Mouse (Mus musculus) neural tube, embryonic 14.5 days (tissue): ENCODE data around the gene Fbxo21. TPM values are rescaled to one million over a fixed set of nuclear protein-coding genes. Genes with fewer than 3 reads are reported as not detected.

Experiments
- ATAC-seq: fragments of 200-750 bp; cut with Nextera tagmentation; 2 replicates; pipeline ENCODE4 v1.8.0; 2017; ENCODE audit warnings: low read depth, mild to moderate bottlenecking, moderate TSS enrichment, moderate library complexity
- H3K27ac ChIP-seq: fragments of 300-500 bp; sonication (generic); 2 replicates; pipeline ENCODE4 v1.5.1; 2014; ENCODE audit warnings: low read depth, mild to moderate bottlenecking, control low read depth, low read length, moderate library complexity, mixed read lengths
- H3K27me3 ChIP-seq: fragments of 300-500 bp; sonication (generic); 2 replicates; pipeline ENCODE4 v1.6.1; 2014; ENCODE audit warnings: low read length; ENCODE audit not compliant: control insufficient read depth, insufficient read depth
- H3K36me3 ChIP-seq: fragments of 300-500 bp; sonication (generic); 2 replicates; pipeline ENCODE4 v1.6.1; 2014; ENCODE audit warnings: low read length, mixed read lengths; ENCODE audit not compliant: control insufficient read depth, insufficient read depth
- H3K4me1 ChIP-seq: fragments of 300-500 bp; sonication (generic); 2 replicates; pipeline ENCODE4 v1.6.1; 2014; ENCODE audit warnings: low read length; ENCODE audit not compliant: control insufficient read depth, insufficient read depth
- H3K4me2 ChIP-seq: fragments of 300-500 bp; sonication (generic); 2 replicates; pipeline ENCODE4 v1.6.1; 2014; ENCODE audit warnings: mild to moderate bottlenecking, low read depth, low read length, control low read depth
- H3K4me3 ChIP-seq: fragments of 300-500 bp; sonication (generic); 2 replicates; pipeline ENCODE4 v1.5.1; 2014; ENCODE audit warnings: low read depth, low read length, control low read depth, mixed read lengths
- H3K9ac ChIP-seq: fragments of 300-500 bp; sonication (generic); replicated peaks from 2 replicates; pipeline ENCODE4 v1.6.1; 2014; ENCODE audit warnings: low read depth, mild to moderate bottlenecking, control low read depth, low read length, mixed read lengths
- H3K9me3 ChIP-seq: fragments of 300-500 bp; sonication (generic); 2 replicates; pipeline ENCODE4 v1.6.1; 2016; ENCODE audit warnings: low read length; ENCODE audit not compliant: control insufficient read depth
- WGBS: fragments of 180-500 bp; shearing (Covaris S2); extraction: QIAGEN DNeasy Blood & Tissue Kit; methylation state at CpG from one replicate; pipeline ENCODE4 v1.1.7; 2014; 5-methylcytosine and 5-hydroxymethylcytosine counted together
- polyA plus RNA-seq: library from polyadenylated mRNA; unstranded; fragments of >200 nt; fragmentation: Nextera tagmentation; extraction: Ambion mirVana; gene quantifications from 2 replicates; pipeline ENCODE4 v1.2.1, GENCODE M21; 2014

The Fbxo21 gene
- polyA plus RNA-seq, 1 experiment from 2014 or later, result 143 TPM

- Histone ChIP-seq H3K4me1 (no peaks in the 10 kb centered on the region), H3K27me3 (no peaks in the 10 kb centered on the region), H3K9me3 (no peaks in the 10 kb centered on the region), H3K36me3 (peaks cover 76% of the 10 kb centered on the region), H3K4me2 (no peak overlapping the region), H3K9ac (no peak overlapping the region), H3K4me3 (no peak overlapping the region), H3K27ac (no peak overlapping the region)
- WGBS, result 88% methylated on average over 6 of the region's 6 CpGs
- no peak for ATAC-seq
These were observed 13.2 kb downstream of the Fbxo21 start for GRCm38 (mm10) chr5:117989773-117990172.

DNA sequence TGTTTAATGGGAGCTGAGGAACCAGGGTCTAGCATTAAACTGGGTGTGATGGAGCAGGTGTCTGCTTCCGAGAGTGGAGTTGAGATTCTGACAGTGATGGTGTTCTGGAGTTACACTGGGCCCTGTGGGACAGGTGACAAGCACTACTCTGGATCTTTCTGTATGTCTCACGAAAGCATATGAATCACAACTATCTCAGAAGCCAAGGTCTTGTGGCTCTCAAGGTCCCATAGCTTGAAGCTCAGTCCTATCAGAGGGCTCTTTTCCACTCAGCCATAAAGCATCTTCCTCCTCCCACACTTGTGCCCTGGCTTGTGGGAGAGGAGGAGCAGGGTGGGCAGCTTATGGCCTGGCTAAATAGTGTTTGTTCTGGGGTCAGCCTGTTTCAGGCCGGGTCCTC lies 14.4 kb downstream of the Fbxo21 start:
- WGBS, result 91% methylated on average over 3 of the region's 3 CpGs
- Histone ChIP-seq H3K36me3 (peaks cover 87% of the 10 kb centered on the region), H3K27ac (no peak overlapping the region), H3K27me3 (no peaks in the 10 kb centered on the region), H3K9ac (no peak overlapping the region), H3K4me3 (no peak overlapping the region), H3K4me1 (no peaks in the 10 kb centered on the region), H3K9me3 (no peaks in the 10 kb centered on the region), H3K4me2 (no peak overlapping the region)
- no peak for ATAC-seq

DNA sequence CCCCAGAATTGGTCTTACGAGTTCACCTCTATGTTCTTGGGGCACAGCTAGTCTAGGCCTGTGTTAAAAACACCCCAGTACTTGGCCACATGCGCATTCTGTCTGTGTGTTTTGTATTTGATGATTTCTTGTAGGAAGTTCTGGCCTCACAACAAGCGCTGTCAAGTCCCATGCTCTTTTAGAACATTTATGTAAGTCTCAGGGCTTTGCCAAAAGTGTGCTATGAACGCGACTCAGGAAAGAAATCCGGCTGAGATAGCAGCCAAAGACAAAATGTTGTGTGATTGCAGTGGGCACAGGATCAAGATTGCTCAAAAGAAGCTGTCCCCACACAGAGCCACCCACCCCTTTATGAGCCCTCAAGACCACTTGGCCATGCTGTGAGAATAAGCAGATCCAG lies 17.0 kb downstream of the Fbxo21 start:
- no peak overlapping the region for H3K9ac ChIP-seq
- no peak overlapping the region for H3K4me3 ChIP-seq
- H3K4me1 ChIP-seq, result no peaks in the 10 kb centered on the region
- 98% methylated on average over 6 of the region's 6 CpGs for WGBS
- H3K9me3 ChIP-seq, result no peaks in the 10 kb centered on the region
- H3K36me3 ChIP-seq, result peaks cover 83% of the 10 kb centered on the region
- no peak overlapping the region for H3K27ac ChIP-seq
- no peak for ATAC-seq
- H3K27me3 ChIP-seq, result no peaks in the 10 kb centered on the region
- H3K4me2 ChIP-seq, result no peak overlapping the region

- Histone ChIP-seq H3K36me3 (peaks cover 72% of the 10 kb centered on the region), H3K27me3 (no peaks in the 10 kb centered on the region), H3K4me3 (no peak overlapping the region), H3K4me2 (no peak overlapping the region), H3K9ac (no peak overlapping the region), H3K27ac (no peak overlapping the region), H3K9me3 (no peaks in the 10 kb centered on the region), H3K4me1 (no peaks in the 10 kb centered on the region)
- WGBS, result 92% methylated on average over 8 of the region's 8 CpGs
- no peak for ATAC-seq
These were observed 18.9 kb downstream of the Fbxo21 start for GRCm38 (mm10) chr5:117995372-117995901.

- Histone ChIP-seq H3K4me1 (no peaks in the 10 kb centered on the region), H3K27ac (no peak overlapping the region), H3K36me3 (peaks cover 72% of the 10 kb centered on the region), H3K4me3 (no peak overlapping the region), H3K4me2 (no peak overlapping the region), H3K9ac (no peak overlapping the region), H3K27me3 (no peaks in the 10 kb centered on the region), H3K9me3 (no peaks in the 10 kb centered on the region)
- ATAC-seq, result no peak
- 86% methylated on average over 5 of the region's 6 CpGs for WGBS
These were observed 19.4 kb downstream of the Fbxo21 start for GRCm38 (mm10) chr5:117995911-117996310.

GRCm38 (mm10) chr5:117996581-117996980 lies 20.1 kb downstream of the Fbxo21 start:
- no peak overlapping the region for H3K4me3 ChIP-seq
- H3K27ac ChIP-seq, result no peak overlapping the region
- 93% methylated on average over 6 of the region's 6 CpGs for WGBS
- no peak for ATAC-seq
- peaks cover 73% of the 10 kb centered on the region for H3K36me3 ChIP-seq
- H3K27me3 ChIP-seq, result no peaks in the 10 kb centered on the region
- no peaks in the 10 kb centered on the region for H3K9me3 ChIP-seq
- H3K4me2 ChIP-seq, result no peak overlapping the region
- H3K9ac ChIP-seq, result no peak overlapping the region
- H3K4me1 ChIP-seq, result no peaks in the 10 kb centered on the region

GRCm38 (mm10) chr5:117997434-117997970 lies 21.0 kb downstream of the Fbxo21 start:
- Histone ChIP-seq H3K36me3 (peaks cover 78% of the 10 kb centered on the region), H3K9me3 (no peaks in the 10 kb centered on the region), H3K4me2 (no peak overlapping the region), H3K4me3 (no peak overlapping the region), H3K27ac (no peak overlapping the region), H3K4me1 (no peaks in the 10 kb centered on the region), H3K9ac (no peak overlapping the region), H3K27me3 (no peaks in the 10 kb centered on the region)
- WGBS, result 79% methylated on average over 10 of the region's 10 CpGs
- ATAC-seq, result no peak

DNA sequence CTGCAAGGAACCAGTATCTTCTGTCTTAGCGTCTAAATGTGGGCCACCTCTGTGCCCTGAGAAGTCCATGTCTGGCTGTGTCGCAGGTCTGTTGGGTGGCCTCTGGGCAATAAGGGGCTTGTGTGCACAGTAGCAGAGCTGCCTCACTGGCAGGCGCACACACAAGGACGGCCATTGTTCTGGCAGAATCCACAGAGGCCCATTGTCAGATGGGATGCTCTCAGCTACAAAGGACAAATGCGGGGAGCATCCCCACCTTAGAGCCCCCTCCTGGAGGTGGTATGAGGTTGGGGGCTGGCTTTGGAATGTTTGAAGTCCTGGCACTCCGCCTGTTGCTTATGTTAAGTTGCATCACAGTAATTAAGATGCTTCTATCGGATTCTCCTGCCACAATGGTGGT lies 22.5 kb downstream of the Fbxo21 start:
- no peak overlapping the region for H3K27ac ChIP-seq
- H3K27me3 ChIP-seq, result no peaks in the 10 kb centered on the region
- no peak overlapping the region for H3K4me2 ChIP-seq
- no peak for ATAC-seq
- no peak overlapping the region for H3K9ac ChIP-seq
- no peaks in the 10 kb centered on the region for H3K4me1 ChIP-seq
- 80% methylated on average over 7 of the region's 7 CpGs for WGBS
- H3K36me3 ChIP-seq, result peaks cover 78% of the 10 kb centered on the region
- no peaks in the 10 kb centered on the region for H3K9me3 ChIP-seq
- H3K4me3 ChIP-seq, result no peak overlapping the region

DNA sequence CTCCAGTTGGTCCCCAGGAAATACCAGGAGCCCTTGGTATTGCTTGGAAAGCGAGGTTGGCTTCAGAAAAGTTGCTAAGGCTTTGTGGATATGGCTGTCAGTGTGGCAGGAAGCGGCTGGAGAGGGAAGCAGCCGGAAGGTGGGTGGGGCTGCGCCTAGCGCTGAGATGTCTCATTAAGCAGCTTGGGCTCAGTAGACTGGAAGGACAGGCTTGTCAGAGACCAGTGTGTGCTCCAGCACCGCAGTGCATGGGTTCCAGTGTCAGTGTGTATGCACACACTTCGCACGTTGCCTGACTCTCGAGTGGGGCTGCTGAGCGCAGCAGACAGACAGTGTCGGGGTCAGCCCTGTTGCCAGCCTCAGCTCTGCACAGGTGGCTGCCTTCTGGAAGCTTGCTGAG lies 23.1 kb downstream of the Fbxo21 start:
- Histone ChIP-seq H3K4me2 (no peak overlapping the region), H3K4me3 (no peak overlapping the region), H3K9ac (no peak overlapping the region), H3K27me3 (no peaks in the 10 kb centered on the region), H3K27ac (no peak overlapping the region), H3K9me3 (no peaks in the 10 kb centered on the region), H3K36me3 (peaks cover 75% of the 10 kb centered on the region), H3K4me1 (no peaks in the 10 kb centered on the region)
- ATAC-seq, result no peak
- 83% methylated on average over 11 of the region's 11 CpGs for WGBS
